Mouse (Mus musculus) lung, embryonic 16.5 days (tissue): ENCODE data around the gene Dync1li2. TPM values are rescaled to one million over a fixed set of nuclear protein-coding genes. Genes with fewer than 3 reads are reported as not detected.
A peak's percentile ranks its signal among the peaks of the same experiment; 100 is the strongest.

Experiments
- ATAC-seq: fragments of 200-750 bp; cut with Nextera tagmentation; 2 replicates; pipeline ENCODE4 v1.8.0; 2017; ENCODE audit warnings: low read depth, mild to moderate bottlenecking, moderate library complexity
- H3K27ac ChIP-seq: fragments of 300-500 bp; sonication (generic); 2 replicates; pipeline ENCODE4 v1.5.1; 2014; ENCODE audit warnings: mild to moderate bottlenecking, control low read depth, low read length
- H3K27me3 ChIP-seq: fragments of 300-500 bp; sonication (generic); 2 replicates; pipeline ENCODE4 v1.6.1; 2014; ENCODE audit warnings: low read depth, low read length, mixed read lengths; ENCODE audit not compliant: control insufficient read depth, insufficient read depth
- H3K36me3 ChIP-seq: fragments of 300-500 bp; sonication (generic); 2 replicates; pipeline ENCODE4 v1.6.1; 2014; ENCODE audit warnings: low read length; ENCODE audit not compliant: control insufficient read depth, insufficient read depth
- H3K4me1 ChIP-seq: fragments of 300-500 bp; sonication (generic); replicated peaks from 2 replicates; pipeline ENCODE4 v1.6.1; 2014; ENCODE audit warnings: low read length, mixed read lengths; ENCODE audit not compliant: control insufficient read depth, insufficient read depth
- H3K4me2 ChIP-seq: fragments of 300-500 bp; sonication (generic); 2 replicates; pipeline ENCODE4 v1.6.1; 2014; ENCODE audit warnings: low read depth, low read length, control low read depth
- H3K4me3 ChIP-seq: fragments of 300-500 bp; sonication (generic); 2 replicates; pipeline ENCODE4 v1.5.1; 2014; ENCODE audit warnings: mild to moderate bottlenecking, low read length, control low read depth
- H3K9ac ChIP-seq: fragments of 300-500 bp; sonication (generic); 2 replicates; pipeline ENCODE4 v1.6.1; 2014; ENCODE audit warnings: low read length, control low read depth
- H3K9me3 ChIP-seq: fragments of 300-500 bp; sonication (generic); 2 replicates; pipeline ENCODE4 v1.6.1; 2016; ENCODE audit warnings: low read length; ENCODE audit not compliant: control insufficient read depth
- WGBS: fragments of 180-500 bp; shearing (Covaris S2); extraction: QIAGEN DNeasy Blood & Tissue Kit; methylation state at CpG from one replicate; pipeline ENCODE4 v1.1.7; 2014; 5-methylcytosine and 5-hydroxymethylcytosine counted together
- polyA plus RNA-seq: library from polyadenylated mRNA; unstranded; fragments of >200 nt; fragmentation: Nextera tagmentation; extraction: Ambion mirVana; gene quantifications from 2 replicates; pipeline ENCODE4 v1.2.1, GENCODE M21; 2015

Dync1li2 gene
- polyA plus RNA-seq, 1 experiment from 2014 or later: 62.9 TPM

- WGBS: 55% methylated on average over 10 of the region's 10 CpGs
- no peak overlapping the region for H3K9ac ChIP-seq
- H3K4me1 ChIP-seq: peaks cover 32% of the 10 kb centered on the region
- ATAC-seq: no peak
- H3K4me2 ChIP-seq: no peak overlapping the region
- no peaks in the 10 kb centered on the region for H3K27me3 ChIP-seq
- H3K27ac ChIP-seq: no peak overlapping the region
- no peaks in the 10 kb centered on the region for H3K36me3 ChIP-seq
- H3K4me3 ChIP-seq: no peak overlapping the region
- H3K9me3 ChIP-seq: no peaks in the 10 kb centered on the region
Measured at GRCm38 (mm10) chr8:104379301-104379836, 63.5 kb downstream of the Dync1li2 start.

GRCm38 (mm10) chr8:104376669-104377068, 66.2 kb downstream of the Dync1li2 start:
- H3K4me1 ChIP-seq: peaks cover 21% of the 10 kb centered on the region
- no peak for ATAC-seq
- H3K27me3 ChIP-seq: no peaks in the 10 kb centered on the region
- no peak overlapping the region for H3K9ac ChIP-seq
- H3K9me3 ChIP-seq: no peaks in the 10 kb centered on the region
- no peak overlapping the region for H3K4me3 ChIP-seq
- H3K4me2 ChIP-seq: no peak overlapping the region
- H3K36me3 ChIP-seq: no peaks in the 10 kb centered on the region
- no peak overlapping the region for H3K27ac ChIP-seq
- 52% methylated on average over 11 of the region's 11 CpGs for WGBS

- no peak overlapping the region for H3K4me2 ChIP-seq
- WGBS: 59% methylated on average over 5 of the region's 5 CpGs
- 0 out of 2 replicates have a peak, but pooled peaks have one; percentile 4 for ATAC-seq
- no peaks in the 10 kb centered on the region for H3K36me3 ChIP-seq
- H3K4me1 ChIP-seq: peaks cover 21% of the 10 kb centered on the region
- peak overlapping the region; percentile 75; the same call in 1 of the 2 replicates for H3K27ac ChIP-seq
- H3K27me3 ChIP-seq: no peaks in the 10 kb centered on the region
- H3K9me3 ChIP-seq: no peaks in the 10 kb centered on the region
- no peak overlapping the region for H3K4me3 ChIP-seq
- H3K9ac ChIP-seq: peak overlapping the region; percentile 32; the same call in 1 of the 2 replicates
Measured at GRCm38 (mm10) chr8:104375959-104376358, 66.9 kb downstream of the Dync1li2 start.

- peak overlapping the region; percentile 75 for H3K27ac ChIP-seq
- peak overlapping the region; percentile 27; the same call in 1 of the 2 replicates for H3K4me2 ChIP-seq
- H3K4me1 ChIP-seq: peaks cover 22% of the 10 kb centered on the region
- H3K9me3 ChIP-seq: no peaks in the 10 kb centered on the region
- H3K27me3 ChIP-seq: no peaks in the 10 kb centered on the region
- no peak overlapping the region for H3K4me3 ChIP-seq
- peak; percentile 63 for ATAC-seq
- 26% methylated on average over 14 of the region's 14 CpGs for WGBS
- no peaks in the 10 kb centered on the region for H3K36me3 ChIP-seq
- H3K9ac ChIP-seq: peak overlapping the region; percentile 32
Measured at GRCm38 (mm10) chr8:104374864-104375846, 67.7 kb downstream of the Dync1li2 start.

- Histone ChIP-seq H3K36me3 (no peaks in the 10 kb centered on the region), H3K27me3 (no peaks in the 10 kb centered on the region), H3K4me3 (no peak overlapping the region), H3K4me1 (peaks cover 27% of the 10 kb centered on the region), H3K9me3 (no peaks in the 10 kb centered on the region), H3K4me2 (no peak overlapping the region), H3K9ac (no peak overlapping the region), H3K27ac (no peak overlapping the region)
- no peak for ATAC-seq
- WGBS: 60% methylated on average over 11 of the region's 11 CpGs
Measured at GRCm38 (mm10) chr8:104374269-104374668, 68.6 kb downstream of the Dync1li2 start.

GRCm38 (mm10) chr8:104373779-104374178, 69.1 kb downstream of the Dync1li2 start:
- Histone ChIP-seq H3K4me1 (peaks cover 29% of the 10 kb centered on the region), H3K9me3 (no peaks in the 10 kb centered on the region), H3K27ac (no peak overlapping the region), H3K4me3 (no peak overlapping the region), H3K4me2 (no peak overlapping the region), H3K27me3 (no peaks in the 10 kb centered on the region), H3K9ac (no peak overlapping the region), H3K36me3 (no peaks in the 10 kb centered on the region)
- WGBS: 71% methylated on average over 11 of the region's 11 CpGs
- ATAC-seq: no peak

GRCm38 (mm10) chr8:104371121-104371520, 71.7 kb downstream of the Dync1li2 start:
- Histone ChIP-seq H3K9me3 (no peaks in the 10 kb centered on the region), H3K4me3 (no peak overlapping the region), H3K27ac (no peak overlapping the region), H3K36me3 (no peaks in the 10 kb centered on the region), H3K4me2 (no peak overlapping the region), H3K27me3 (no peaks in the 10 kb centered on the region), H3K9ac (no peak overlapping the region), H3K4me1 (peaks cover 23% of the 10 kb centered on the region)
- no peak for ATAC-seq
- WGBS: 86% methylated on average over 6 of the region's 6 CpGs

GRCm38 (mm10) chr8:104370071-104370470, 72.8 kb downstream of the Dync1li2 start:
- Histone ChIP-seq H3K4me1 (peaks cover 13% of the 10 kb centered on the region), H3K4me2 (no peak overlapping the region), H3K9ac (no peak overlapping the region), H3K27ac (no peak overlapping the region), H3K9me3 (no peaks in the 10 kb centered on the region), H3K27me3 (no peaks in the 10 kb centered on the region), H3K4me3 (no peak overlapping the region), H3K36me3 (no peaks in the 10 kb centered on the region)
- WGBS: 63% methylated on average over 6 of the region's 6 CpGs
- ATAC-seq: no peak

GRCm38 (mm10) chr8:104369591-104369990, 73.3 kb downstream of the Dync1li2 start:
- peaks cover 9% of the 10 kb centered on the region for H3K4me1 ChIP-seq
- H3K4me2 ChIP-seq: no peak overlapping the region
- H3K27ac ChIP-seq: no peak overlapping the region
- 67% methylated on average over 12 of the region's 12 CpGs for WGBS
- no peaks in the 10 kb centered on the region for H3K36me3 ChIP-seq
- H3K4me3 ChIP-seq: no peak overlapping the region
- ATAC-seq: 0 out of 2 replicates have a peak, but pooled peaks have one; percentile 29
- H3K9ac ChIP-seq: no peak overlapping the region
- no peaks in the 10 kb centered on the region for H3K9me3 ChIP-seq
- H3K27me3 ChIP-seq: no peaks in the 10 kb centered on the region
